Mouse (Mus musculus): ENCODE measurements at regions not wholly inside any gene's neighbourhood (a gene's known extent, or its start where the extent isn't known, plus 50 kb on each side); places are given as distances from the start of the nearest gene placed in this dataset.

DNA sequence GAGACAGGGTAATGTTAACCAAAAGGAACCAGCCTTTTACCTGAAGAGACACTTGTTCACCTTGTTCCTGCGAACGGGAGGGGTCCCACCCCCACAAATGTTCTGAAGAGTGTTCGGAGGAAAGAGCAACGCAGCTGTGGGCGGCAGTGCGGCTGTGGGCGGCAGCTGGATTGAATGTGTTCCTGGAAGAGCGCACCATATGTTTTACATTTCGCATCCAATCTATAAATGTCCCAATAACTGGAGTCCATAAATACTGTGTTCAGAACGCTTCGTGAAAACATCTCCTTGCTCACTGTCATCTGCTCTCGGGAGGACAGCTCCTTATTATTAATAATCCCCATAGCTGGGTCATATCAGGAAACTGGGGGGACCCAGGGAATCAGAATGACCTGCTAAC, 309.2 kb upstream of the Hs6st1 start:
- no peak for TF ChIP-seq CTCF (IDR thresholded peaks at IDR 0.05; ENCODE audit: insufficient read depth, low read length)
- TF ChIP-seq POLR2A (IDR thresholded peaks at IDR 0.05; ENCODE audit: borderline replicate concordance, extremely low read depth, low read depth, low read length) = no peak

Data from lung, adult 2 months (tissue).